Mouse (Mus musculus) spleen, postnatal 14 days (tissue): ENCODE measurements around the gene Ids.
"Not testable (repeated sequence)": the region's sequence is repeated elsewhere in the genome, so short reads cannot be mapped to it uniquely, and the experiment has no call there.

Experiments
- DNase-seq, 2 experiments: peaks; one replicate each; pipeline ENCODE4 v3.0.0; 2021 to 2022; ENCODE audit warnings: low spot score in 2 of 2

Ids gene

GRCm38 (mm10) chrX:70364661-70365613 is at the start of gene Ids:
Gene Ids, minus strand, starts transcription at chrX:70365084.
- peak; percentile 64 to 71 for DNase-seq

- not testable (repeated sequence) for DNase-seq
Observed at GRCm38 (mm10) chrX:70392636-70393035, 27.8 kb upstream of the Ids start.

DNA sequence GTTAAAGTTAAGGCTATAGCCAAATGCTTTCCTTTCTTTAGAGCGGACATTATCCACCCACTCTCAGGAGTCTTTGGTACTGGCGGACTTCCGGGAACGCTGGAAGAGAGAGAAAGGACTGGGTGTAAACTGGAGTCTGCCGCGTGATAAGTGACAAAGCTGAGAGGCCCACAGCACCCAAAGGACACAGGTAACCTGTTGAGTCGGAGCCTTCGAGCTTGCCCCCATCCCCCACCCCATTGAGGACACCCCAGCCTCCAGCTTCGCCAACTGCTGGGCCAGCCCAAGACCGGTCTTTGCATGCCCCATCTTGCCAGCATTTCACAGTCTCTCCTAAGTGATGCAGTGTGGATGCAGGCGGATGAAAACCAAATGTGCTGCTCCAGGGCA is 21.1 kb upstream of the Ids start:
- DNase-seq, result peak in 1 of 2 experiments; percentile 3

GRCm38 (mm10) chrX:70385276-70385961 is 20.5 kb upstream of the Ids start, which contains the start of gene 1110012L19Rik:
Gene 1110012L19Rik, plus strand, starts transcription at chrX:70385877.
- peak; percentile 11 to 34 for DNase-seq

- no peak for DNase-seq
Observed at GRCm38 (mm10) chrX:70384917-70385275, 20.0 kb upstream of the Ids start.

DNA sequence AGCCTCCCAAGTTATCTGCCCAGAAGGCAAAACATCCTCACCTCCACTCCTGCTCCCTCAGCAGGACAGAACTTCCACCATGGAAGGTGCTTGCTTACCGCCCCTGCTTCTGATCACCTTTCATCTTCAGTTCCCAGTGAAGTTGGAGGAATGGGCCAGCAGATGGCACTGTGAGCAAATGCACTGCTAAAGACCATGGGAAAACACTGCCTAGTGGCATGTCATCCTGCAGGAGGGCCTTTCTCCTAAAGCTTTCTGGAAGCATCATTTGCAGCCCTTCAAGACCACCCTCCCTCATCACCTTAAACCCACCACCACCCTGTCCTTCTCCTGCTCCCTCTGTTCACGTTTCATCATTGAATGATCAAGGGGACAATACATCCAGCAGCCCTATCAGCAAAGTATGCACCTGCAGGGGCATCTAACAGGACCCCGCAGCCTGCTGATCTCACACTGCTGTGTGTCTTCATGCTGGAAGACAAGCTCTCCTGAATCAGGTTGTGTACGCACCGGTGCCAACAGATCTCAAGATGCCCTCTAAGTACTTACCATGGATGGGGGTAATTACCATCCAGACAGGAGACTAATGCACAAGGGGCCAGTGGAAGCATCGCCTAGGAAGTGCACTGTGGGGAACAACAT is 9.7 kb upstream of the Ids start:
- not testable (repeated sequence) for DNase-seq

- DNase-seq, result not testable (repeated sequence)
Observed at GRCm38 (mm10) chrX:70369758-70370157, 4.9 kb upstream of the Ids start.

GRCm38 (mm10) chrX:70364202-70364601 is 682 bp downstream of the Ids start:
- no peak for DNase-seq

GRCm38 (mm10) chrX:70363446-70363845 is 1.4 kb downstream of the Ids start:
- no peak for DNase-seq

GRCm38 (mm10) chrX:70362985-70363384 is 1.9 kb downstream of the Ids start:
- DNase-seq, result no peak

GRCm38 (mm10) chrX:70330202-70330843 is 34.6 kb downstream of the Ids start:
- DNase-seq, result no peak

DNA sequence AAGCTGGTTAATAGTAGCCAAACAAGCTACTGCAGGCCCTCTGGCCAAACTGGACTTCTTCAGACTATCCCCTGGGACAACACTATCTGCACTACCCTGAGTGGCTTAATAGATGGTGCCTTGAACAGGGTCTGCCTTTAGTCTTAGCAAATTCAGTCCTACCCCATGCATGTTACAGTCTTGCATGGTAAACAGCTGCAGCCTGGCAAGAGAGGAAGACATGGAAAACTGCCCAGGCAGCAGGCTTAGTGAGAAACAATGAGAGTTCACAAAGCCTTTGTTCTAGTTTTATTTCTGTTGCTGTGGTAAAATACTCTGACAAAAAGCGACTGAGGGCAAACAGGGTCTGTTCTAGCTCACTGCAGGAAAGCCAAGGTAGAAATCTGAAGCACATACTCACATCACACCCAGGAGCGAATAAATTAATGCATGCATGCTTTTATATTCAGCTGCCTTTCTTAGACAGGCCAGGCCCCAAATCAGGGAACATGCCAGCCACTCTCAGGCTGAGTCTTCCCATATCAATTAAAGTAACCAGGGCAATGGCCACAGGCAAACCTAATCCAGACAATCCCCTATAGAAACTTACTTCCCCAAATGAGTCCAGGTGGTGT is 36.2 kb downstream of the Ids start:
- DNase-seq, result no peak

DNA sequence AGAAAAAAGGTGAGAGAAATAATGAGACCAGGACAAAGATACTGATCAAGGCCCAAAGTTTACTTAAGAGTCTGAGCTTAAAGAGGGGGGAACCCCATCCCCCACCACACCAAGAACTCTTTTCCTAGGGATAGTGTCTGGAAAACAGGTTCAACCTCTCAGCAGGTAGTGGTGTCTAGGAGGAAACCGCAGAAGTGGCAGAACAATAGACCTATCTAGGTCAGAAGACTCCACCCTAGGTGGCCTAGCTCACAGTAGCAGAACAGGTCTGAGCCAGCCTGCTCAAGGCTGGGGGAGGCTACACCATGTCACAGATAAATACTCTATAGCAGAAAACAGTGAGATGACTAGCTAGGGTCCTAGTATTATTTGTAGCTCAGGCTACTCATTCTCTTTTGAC is 37.2 kb downstream of the Ids start:
- no peak for DNase-seq

DNA sequence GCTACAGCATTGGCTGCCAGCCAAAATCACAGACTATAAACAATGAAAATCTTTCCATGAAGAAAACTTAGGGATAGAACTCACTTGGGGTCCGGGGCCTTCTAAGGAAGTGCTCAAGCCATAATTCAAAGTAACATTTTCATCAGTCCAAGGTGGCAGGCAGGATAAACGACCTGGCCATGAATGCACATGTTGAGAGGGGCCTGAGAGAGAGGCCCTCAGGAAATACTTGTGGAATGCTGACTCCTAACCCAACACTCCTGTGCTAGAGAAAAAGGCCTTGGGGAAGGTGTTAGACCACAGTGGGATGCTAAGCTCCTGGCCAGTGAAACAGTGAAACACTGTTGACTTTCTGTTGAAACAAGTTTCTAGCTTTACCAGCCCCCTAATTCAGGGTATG is 45.6 kb downstream of the Ids start:
- DNase-seq, result no peak

DNA sequence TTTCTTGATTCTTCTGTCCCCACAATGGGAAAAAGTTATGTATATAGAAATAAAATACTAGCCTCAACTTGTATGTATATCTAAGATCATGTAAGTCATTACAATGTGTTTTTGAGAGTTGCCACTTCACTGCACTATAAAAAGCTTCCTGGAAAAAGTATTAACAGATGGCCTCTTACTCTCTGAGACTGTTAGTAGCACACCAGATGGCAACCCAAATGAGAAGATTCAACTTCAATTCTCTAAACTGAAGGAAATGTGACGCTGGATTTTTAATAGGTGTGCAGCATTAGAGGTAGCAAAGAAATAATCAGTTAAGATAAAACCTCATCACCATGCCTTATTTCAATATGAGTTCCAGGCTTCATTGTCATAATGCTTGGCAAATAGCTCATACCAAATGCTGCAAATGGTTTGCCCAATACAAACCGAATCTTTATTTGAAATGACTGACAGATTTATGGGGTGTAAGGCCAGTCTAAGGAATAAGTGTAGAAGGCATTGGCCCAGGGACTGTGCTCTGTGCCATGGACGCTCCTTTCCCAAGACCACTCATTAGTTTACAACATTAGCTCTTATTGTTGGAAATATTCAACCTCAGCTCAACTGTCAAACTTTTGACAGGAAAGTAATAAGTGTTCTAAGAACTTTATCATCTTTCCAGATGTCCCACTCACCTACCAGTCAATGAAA is 49.8 kb downstream of the Ids start:
- DNase-seq, result no peak
